ENCODE assay signal across 8 mouse cellular contexts in the genomic region with DNA sequence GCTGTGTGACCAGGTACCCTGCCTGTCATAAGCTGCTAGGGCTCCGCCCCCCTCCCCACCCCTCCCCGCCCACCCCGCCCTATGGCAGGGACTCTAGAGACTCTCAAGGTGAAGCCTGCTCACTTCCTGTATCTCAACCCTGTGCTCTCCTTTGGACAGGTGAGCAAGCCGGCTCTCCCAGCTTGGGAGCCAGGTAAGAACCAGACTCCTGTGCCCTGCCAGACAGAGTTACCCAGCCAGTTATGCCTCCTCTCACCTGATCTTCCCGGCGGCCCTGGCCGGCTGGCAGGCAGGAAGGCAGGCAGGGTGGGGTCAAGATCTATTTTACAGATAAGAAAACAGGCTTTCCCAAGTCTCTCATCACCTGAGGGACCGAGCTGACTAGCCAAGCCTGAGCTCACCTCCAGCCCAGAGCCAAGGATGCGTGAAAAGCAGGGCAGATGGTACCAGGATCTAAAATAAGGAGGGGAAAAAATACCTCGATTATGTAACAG. TPM values are rescaled to one million over a fixed set of nuclear protein-coding genes. Genes with fewer than 3 reads are reported as not detected.
DNase-seq lines count a peak whose midpoint lies in the region; ATAC-seq lines count a peak whose summit lies in the region.

No protein-coding gene starts in this region.

- no peaks in the 10 kb centered on the region for H3K36me3 ChIP-seq in liver, embryonic 11.5 days (ENCODE audit: control insufficient read depth, insufficient read depth, low read length)

- peak overlapping the region; percentile 28; the same call in 1 of the 2 replicates for H3K4me2 ChIP-seq in liver, embryonic 11.5 days

- H3K27me3 ChIP-seq in liver, embryonic 11.5 days (replicated peaks; ENCODE audit: control insufficient read depth, insufficient read depth, low read length): peaks cover 9% of the 10 kb centered on the region

- peaks cover 7% of the 10 kb centered on the region; the same call in 1 of the 2 replicates for H3K4me1 ChIP-seq in liver, embryonic 11.5 days (replicated peaks; ENCODE audit: control insufficient read depth, insufficient read depth, low read length)

- no peak overlapping the region for H3K9ac ChIP-seq in liver, embryonic 11.5 days (ENCODE audit: low read depth, low read length)

- peak; percentile 60 for DNase-seq in right cerebral cortex, postnatal 25 days
- no peak for DNase-seq in right cerebral cortex, postnatal 4 days
- peak; percentile 88 for DNase-seq in gonadal fat pad, adult 2 months (ENCODE audit: low read depth)
- no peak for DNase-seq in liver, embryonic 11.5 days (ENCODE audit: low spot score)
- peak; percentile 46 for DNase-seq in testis, postnatal 14 days (ENCODE audit: low spot score)
- no peak for DNase-seq in right cerebral cortex, postnatal 14 days
- no peak for DNase-seq in adrenal gland, postnatal 4 days (ENCODE audit: low spot score in 2 of 2)
- no peak for DNase-seq in Muller cell, postnatal 12 days (ENCODE audit: inconsistent ontology term)

- H3K27ac ChIP-seq in liver, embryonic 11.5 days (ENCODE audit: low read depth, low read length): no peak overlapping the region

- ATAC-seq in liver, embryonic 11.5 days (replicated peaks; ENCODE audit: low FRiP score): no peak

- no peaks in the 10 kb centered on the region for H3K9me3 ChIP-seq in liver, embryonic 11.5 days (ENCODE audit: control insufficient read depth, low read length)

- no peak overlapping the region for H3K4me3 ChIP-seq in liver, embryonic 11.5 days (ENCODE audit: low read depth, low read length)

- 29% methylated on average over 10 of the region's 10 CpGs for WGBS in liver, embryonic 11.5 days

RNA-seq across cellular contexts. Expression of gene Bdh1, which starts 37.9 kb away (rescaled TPM):
- 20.6 and 33.9 TPM in 2 replicates for polyA plus RNA-seq in gonadal fat pad, adult 2 months (2012; rRNA removed)
- 42.8 and 47.2 TPM in 2 replicates for polyA plus RNA-seq in liver, embryonic 11.5 days (2014; fragmentation: Nextera tagmentation; extraction: Ambion mirVana)
- 10 to 100 TPM; 11.1 to 63.3 TPM for total RNA-seq in adrenal gland, postnatal 4 days (2021)

Comparison
In these comparisons a context has a peak if more than half of its experiments do, and no peak if none do; other contexts are left out.
1. DNase-seq: peak in right cerebral cortex, postnatal 25 days (single experiment), gonadal fat pad, adult 2 months (single experiment) and testis, postnatal 14 days (single experiment); none in right cerebral cortex, postnatal 4 days (single experiment), liver, embryonic 11.5 days (single experiment), right cerebral cortex, postnatal 14 days (single experiment), adrenal gland, postnatal 4 days (0 of 2) and Muller cell, postnatal 12 days (single experiment).